Mouse (Mus musculus) inflammation-experienced regulatory T-cells, adult 6 months (primary cell): ENCODE measurements around the gene Sh3bgrl2. TPM values are rescaled to one million over a fixed set of nuclear protein-coding genes. Genes with fewer than 3 reads are reported as not detected.

Experiments
- ATAC-seq: one replicate; pipeline ENCODE4 v1.8.0; 2017
- polyA plus RNA-seq, 3 experiments: library from polyadenylated mRNA; unstranded; fragments of 100-300 nt; shearing (Covaris generic); gene quantifications; one replicate each; pipeline ENCODE4 v1.2.1; 2017

Sh3bgrl2 gene
- polyA plus RNA-seq, 3 experiments from 2014 or later = 0.96 to 17.1 (median 11.0) TPM

GRCm38 (mm10) chr9:83562889-83563288 lies 14.8 kb downstream of the Sh3bgrl2 start:
- no peak for ATAC-seq

- peak; percentile 95 for ATAC-seq
Observed at GRCm38 (mm10) chr9:83563808-83564549, 15.9 kb downstream of the Sh3bgrl2 start.

DNA sequence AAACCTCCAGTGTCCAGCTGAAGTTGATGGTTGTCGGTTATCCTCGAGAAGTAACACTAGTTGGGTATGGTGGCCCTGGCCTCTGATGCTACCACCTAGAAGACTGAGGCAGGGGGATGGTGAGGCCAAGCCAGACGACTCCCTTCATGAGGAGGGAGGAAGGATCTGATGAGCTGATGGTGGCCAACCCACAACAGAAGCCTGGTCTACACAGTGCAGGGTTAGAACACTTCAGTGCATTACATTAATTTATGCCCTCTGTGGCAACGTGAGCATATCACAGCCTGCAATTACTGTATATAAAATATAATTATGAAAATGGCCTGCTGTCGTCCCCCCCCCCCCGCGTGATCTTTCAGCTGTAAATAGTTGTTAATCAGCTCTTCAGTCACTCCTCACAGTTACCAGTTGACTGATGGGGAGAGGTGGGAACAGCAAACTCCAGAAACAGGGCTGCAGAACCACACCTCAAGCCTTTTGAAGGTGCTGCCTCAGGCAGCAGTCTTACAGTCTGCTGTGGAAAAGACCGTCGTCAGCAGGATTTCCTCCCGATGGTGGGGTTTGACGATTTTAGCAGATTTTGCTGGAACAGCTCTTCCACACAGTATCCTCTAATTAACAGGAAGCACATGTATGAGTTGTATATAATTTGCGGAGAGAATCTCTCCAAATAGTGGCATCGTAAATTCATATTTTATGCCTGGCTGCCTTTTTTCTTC lies 17.0 kb downstream of the Sh3bgrl2 start:
- ATAC-seq = no peak

DNA sequence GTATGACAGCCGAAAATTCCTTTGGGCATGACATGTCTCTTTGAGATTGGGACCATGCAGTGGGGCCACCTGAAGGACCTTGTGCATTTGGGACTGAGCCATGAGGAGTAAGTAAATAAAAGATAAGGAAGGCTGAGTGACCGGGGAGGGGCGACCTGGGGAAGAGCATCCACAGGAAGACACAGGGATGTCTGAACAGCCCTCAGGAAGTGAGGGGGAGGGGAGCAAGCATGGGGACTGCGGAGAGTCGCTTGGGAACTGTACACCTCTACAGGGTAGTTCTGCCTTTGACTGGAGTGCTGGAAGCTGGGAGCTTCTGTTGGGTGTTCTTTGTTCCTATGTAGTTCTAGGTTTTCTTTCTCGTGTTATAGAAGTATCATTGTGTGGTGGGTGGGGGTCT lies 18.0 kb downstream of the Sh3bgrl2 start:
- no peak for ATAC-seq

GRCm38 (mm10) chr9:83568125-83568524 lies 20.0 kb downstream of the Sh3bgrl2 start:
- ATAC-seq = no peak

GRCm38 (mm10) chr9:83568937-83569336 lies 20.8 kb downstream of the Sh3bgrl2 start:
- ATAC-seq = no peak

GRCm38 (mm10) chr9:83569898-83570297 lies 21.8 kb downstream of the Sh3bgrl2 start:
- no peak for ATAC-seq

GRCm38 (mm10) chr9:83571315-83571714 lies 23.2 kb downstream of the Sh3bgrl2 start:
- no peak for ATAC-seq

DNA sequence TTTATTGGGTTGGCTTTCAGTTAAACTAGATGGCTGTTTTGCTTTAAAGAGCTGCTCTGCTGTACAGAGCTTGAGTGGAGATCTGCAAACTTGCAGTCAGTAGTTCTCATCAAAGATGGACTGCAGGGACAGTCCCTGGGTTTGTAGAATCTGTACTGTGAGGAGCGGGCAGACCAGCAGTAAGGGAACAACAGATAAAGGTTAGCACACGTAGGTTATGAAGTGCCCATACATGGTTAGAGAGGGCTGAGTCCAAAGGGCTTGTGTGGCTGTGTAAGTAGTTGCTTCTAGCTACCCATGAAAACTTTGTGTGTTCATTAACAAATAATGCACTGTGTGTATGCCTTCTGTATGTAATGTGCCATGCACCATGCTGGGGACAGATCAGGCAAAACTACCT lies 24.2 kb downstream of the Sh3bgrl2 start:
- ATAC-seq = peak; percentile 32

GRCm38 (mm10) chr9:83572870-83573269 lies 24.7 kb downstream of the Sh3bgrl2 start:
- ATAC-seq = peak; percentile 55

GRCm38 (mm10) chr9:83573588-83573987 lies 25.5 kb downstream of the Sh3bgrl2 start:
- ATAC-seq = no peak

GRCm38 (mm10) chr9:83575403-83575802 lies 27.3 kb downstream of the Sh3bgrl2 start:
- no peak for ATAC-seq

- no peak for ATAC-seq
Observed at GRCm38 (mm10) chr9:83576018-83576688, 28.0 kb downstream of the Sh3bgrl2 start.

DNA sequence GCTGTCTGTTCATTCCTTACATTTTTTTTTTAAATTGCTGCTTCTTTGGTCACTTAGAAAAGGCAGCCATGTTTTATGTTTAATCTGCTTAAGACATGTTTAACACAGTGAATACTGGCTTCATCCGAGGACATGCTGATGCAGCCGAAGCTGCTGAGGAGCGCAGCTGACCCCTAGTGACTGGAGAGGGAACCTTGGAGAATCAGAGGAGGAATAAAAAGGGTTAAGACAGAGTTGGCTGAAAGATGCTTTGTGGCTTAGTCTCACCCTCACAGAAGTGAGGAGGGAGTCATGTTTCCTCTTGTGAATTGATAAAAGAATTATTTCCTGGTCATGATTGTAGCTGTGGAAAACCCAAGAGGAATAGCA lies 28.5 kb downstream of the Sh3bgrl2 start:
- peak; percentile 17 for ATAC-seq

- peak; percentile 63 for ATAC-seq
Observed at GRCm38 (mm10) chr9:83577260-83577659, 29.1 kb downstream of the Sh3bgrl2 start.

- no peak for ATAC-seq
Observed at GRCm38 (mm10) chr9:83579049-83579448, 30.9 kb downstream of the Sh3bgrl2 start.

GRCm38 (mm10) chr9:83582748-83583147 lies 34.6 kb downstream of the Sh3bgrl2 start:
- no peak for ATAC-seq

DNA sequence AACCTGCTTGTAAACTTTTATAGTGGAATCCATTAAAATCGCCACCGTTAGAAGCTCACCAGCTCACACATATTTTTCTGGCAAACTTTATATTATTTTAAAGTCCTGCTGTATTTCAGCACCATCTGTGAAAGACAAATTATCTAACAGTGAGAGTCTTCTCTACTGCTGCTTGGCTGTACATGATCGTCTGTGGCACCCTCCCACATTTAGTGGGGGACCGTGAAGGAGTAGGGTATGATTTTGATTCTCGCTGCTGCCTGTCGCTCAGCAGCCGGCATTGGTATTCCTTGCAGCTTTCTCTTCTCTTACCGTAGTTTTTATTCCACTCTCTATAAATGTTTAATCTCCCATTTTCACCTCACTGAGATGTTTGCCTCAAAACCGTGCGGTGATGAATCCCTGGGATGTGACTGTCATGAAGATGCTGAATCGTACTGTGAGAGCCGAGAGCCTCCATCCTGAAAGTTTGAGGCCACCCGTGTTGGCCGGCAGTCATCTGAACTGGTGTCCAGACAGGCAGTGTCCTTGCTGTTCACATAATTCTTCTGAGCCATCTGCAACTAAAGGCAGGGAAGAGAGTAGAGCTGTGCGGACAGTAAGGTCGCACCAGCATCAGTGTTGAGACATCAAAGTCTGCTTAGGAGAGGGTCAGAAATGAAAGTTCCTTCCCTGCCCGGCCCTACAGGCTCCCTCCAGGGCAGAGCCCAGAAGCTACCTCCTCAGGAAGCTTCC lies 38.4 kb downstream of the Sh3bgrl2 start:
- ATAC-seq = no peak

- ATAC-seq = no peak
Observed at GRCm38 (mm10) chr9:83587116-83587515, 39.0 kb downstream of the Sh3bgrl2 start.

- no peak for ATAC-seq
Observed at GRCm38 (mm10) chr9:83589063-83589462, 40.9 kb downstream of the Sh3bgrl2 start.

- no peak for ATAC-seq
Observed at GRCm38 (mm10) chr9:83589680-83590467, 41.7 kb downstream of the Sh3bgrl2 start.

- no peak for ATAC-seq
Observed at GRCm38 (mm10) chr9:83591848-83592456, 43.8 kb downstream of the Sh3bgrl2 start.
